Mouse (Mus musculus): Measurements from ENCODE around the gene Dlx4. TPM values are rescaled to one million over a fixed set of nuclear protein-coding genes. Genes with fewer than 3 reads are reported as not detected.
A peak's percentile ranks its signal among the peaks of the same experiment; 100 is the strongest.

The Dlx4 gene
- total and polyA plus RNA-seq, 3 experiments = 0.04 TPM; not detected in 2

DNA sequence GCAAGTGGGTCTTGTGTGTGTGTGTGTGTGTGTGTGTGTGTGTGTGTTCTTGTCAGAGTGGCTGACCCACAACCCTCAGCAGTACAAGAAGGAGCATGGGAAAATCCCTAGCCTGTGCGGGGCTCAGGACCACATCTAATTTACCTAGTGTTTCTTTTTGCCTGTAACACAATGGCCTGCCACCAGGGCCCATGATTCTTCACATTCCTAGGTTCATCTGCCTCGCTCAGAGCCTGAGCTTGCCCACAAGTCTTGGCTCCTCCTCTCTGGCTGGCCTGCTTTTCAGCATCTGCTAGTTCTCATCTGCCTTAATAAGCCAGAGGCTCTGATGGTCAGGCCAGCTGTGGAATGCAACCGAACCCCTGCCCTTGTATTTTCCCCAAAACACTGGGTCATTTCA lies 45.7 kb downstream of the Dlx4 start:
- Histone ChIP-seq H3K4me3 (no peak overlapping the region), H3K9ac (ENCODE audit: low read depth, low read length) (no peak overlapping the region), H3K27ac (no peak overlapping the region), H3K27me3 (ENCODE audit: control insufficient read depth, insufficient read depth, low read length) (no peaks in the 10 kb centered on the region), H3K4me1 (ENCODE audit: control insufficient read depth, insufficient read depth, low read length) (peaks cover 8% of the 10 kb centered on the region), H3K36me3 (ENCODE audit: control insufficient read depth, insufficient read depth, low read length) (no peaks in the 10 kb centered on the region), H3K79me2 (replicated peaks; ENCODE audit: control insufficient read depth, insufficient read depth, low read length) (no peaks in the 10 kb centered on the region)
- intact Hi-C loops (cut with DNase I) = no loop called here
- TF ChIP-seq CTCF (IDR thresholded peaks at IDR 0.05) (no peak), POLR2A (IDR thresholded peaks at IDR 0.05; ENCODE audit: insufficient read depth, low read depth, low read length) (no peak), EP300 (IDR thresholded peaks at IDR 0.05; ENCODE audit: insufficient read depth, low read depth, low read length) (no peak)
- WGBS = 77% methylated on average over 3 of the region's 3 CpGs
- DNase-seq = peak in 1 of 2 experiments; percentile 16

DNA sequence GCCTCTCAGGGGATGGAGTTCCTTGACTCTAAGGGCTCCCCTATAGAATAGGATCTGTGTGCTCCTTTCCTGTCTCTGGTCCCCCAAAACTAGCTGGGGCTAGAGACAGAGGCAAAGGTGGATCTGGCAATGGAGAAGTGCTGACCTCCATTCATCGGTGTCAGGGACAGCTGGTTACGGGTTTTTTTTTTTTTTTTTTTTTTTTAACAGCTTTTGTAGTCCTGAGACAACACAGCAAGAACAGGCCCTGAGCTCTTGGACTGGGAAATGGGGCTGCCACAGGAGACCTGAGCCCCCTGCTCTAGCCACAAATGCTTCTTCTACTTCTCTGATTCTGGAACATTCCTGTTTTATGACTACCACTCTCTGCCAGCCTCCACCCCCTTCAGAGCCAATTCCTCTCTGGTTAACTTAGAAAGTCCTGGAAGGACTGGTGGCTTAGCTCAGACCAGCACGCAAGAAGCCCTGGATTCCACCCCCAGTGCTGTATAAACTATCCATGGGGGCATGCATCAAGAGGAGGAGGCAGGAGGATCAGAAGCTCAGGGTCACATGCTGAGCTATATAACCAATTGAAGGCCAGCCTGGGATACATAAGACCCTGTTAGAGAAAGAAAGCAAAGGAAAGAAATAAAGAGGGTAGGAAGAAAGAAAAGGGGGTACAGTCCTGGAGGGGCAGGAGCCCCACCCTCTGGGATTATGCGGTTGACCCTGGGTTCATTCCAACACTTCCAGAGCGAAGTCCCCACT lies 47.5 kb downstream of the Dlx4 start:
- Histone ChIP-seq H3K27ac (no peak overlapping the region), H3K36me3 (ENCODE audit: control insufficient read depth, insufficient read depth, low read length) (no peaks in the 10 kb centered on the region), H3K79me2 (replicated peaks; ENCODE audit: control insufficient read depth, insufficient read depth, low read length) (no peaks in the 10 kb centered on the region), H3K27me3 (ENCODE audit: control insufficient read depth, insufficient read depth, low read length) (no peaks in the 10 kb centered on the region), H3K4me3 (no peak overlapping the region), H3K9ac (ENCODE audit: low read depth, low read length) (no peak overlapping the region), H3K4me1 (ENCODE audit: control insufficient read depth, insufficient read depth, low read length) (0 out of 2 replicates have a peak, but pooled peaks cover 2% of the 10 kb centered on the region)
- no peak for DNase-seq
- TF ChIP-seq EP300 (IDR thresholded peaks at IDR 0.05; ENCODE audit: insufficient read depth, low read depth, low read length) = no peak
- TF ChIP-seq POLR2A (IDR thresholded peaks at IDR 0.05; ENCODE audit: insufficient read depth, low read depth, low read length) = no peak
- TF ChIP-seq CTCF (IDR thresholded peaks at IDR 0.05) = no peak
- 88% methylated on average over 5 of the region's 5 CpGs for WGBS
- intact Hi-C loops (cut with DNase I) = no loop called here

DNA sequence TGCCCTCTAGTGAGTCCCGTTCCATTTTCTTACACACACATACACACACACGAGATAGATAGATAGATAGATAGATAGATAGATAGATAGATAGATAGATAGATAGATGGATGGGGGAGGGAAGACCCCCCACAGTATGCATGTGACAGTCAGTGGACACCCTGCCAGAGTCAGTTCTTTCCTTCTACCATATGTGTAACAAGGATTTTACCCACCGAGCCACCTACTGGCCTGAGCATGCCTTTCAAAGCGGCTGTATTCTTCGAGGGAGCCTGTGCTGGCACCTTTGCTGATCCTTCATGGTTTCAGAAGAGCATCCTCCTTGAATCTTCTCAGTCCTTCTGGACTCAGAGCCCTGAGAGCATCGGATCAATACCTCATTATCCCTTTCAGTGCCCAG lies 48.2 kb downstream of the Dlx4 start:
- WGBS = 74% methylated on average over 6 of the region's 6 CpGs
- no peaks in the 10 kb centered on the region for H3K27me3 ChIP-seq (ENCODE audit: control insufficient read depth, insufficient read depth, low read length)

DNA sequence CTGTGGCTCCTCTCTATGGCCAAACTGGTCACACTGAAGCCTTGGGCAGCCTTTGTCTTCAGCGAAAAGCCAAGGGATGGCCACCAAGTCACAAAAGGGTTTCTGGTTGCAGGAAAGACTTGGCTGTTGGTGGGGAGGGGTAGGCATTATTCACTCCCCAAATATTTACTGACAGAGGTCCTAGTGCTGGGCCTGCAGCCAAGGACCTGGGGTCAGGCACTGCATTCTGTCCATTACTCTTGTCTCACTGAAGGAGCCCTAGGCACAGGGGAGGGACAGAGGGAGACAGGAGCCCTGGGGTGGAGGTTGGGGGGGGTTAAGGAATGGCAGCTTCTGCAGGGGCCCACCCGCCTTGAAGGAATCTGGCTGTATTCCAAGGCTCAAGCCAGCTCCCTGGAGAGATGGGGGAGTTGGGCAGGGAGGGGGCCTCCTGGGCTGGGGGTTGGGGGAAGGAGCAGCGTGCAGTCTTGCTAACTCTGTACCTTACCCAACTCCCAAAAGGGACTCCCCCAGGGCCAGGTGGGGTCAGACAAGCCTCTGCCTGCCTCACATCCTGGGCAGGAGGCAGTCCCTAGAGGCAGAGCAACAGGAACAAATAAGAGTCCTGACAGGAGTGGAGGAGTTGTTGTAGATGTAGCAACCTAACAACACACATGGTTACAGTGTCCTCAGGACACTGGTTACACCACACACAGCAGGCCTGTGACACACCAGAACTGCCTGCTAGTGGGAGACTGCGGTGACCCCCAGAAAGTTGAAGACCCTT lies 49.3 kb downstream of the Dlx4 start:
- 46% methylated on average over 4 of the region's 4 CpGs for WGBS
- H3K27me3 ChIP-seq (ENCODE audit: control insufficient read depth, insufficient read depth, low read length) = no peaks in the 10 kb centered on the region
- intact Hi-C loops (cut with DNase I) = no loop called here
- no peak overlapping the region for H3K27ac ChIP-seq
- DNase-seq = no peak
- H3K4me3 ChIP-seq = no peak overlapping the region
- H3K4me1 ChIP-seq (ENCODE audit: control insufficient read depth, insufficient read depth, low read length) = 0 out of 2 replicates have a peak, but pooled peaks cover 2% of the 10 kb centered on the region
- TF ChIP-seq POLR2A (IDR thresholded peaks at IDR 0.05; ENCODE audit: insufficient read depth, low read depth, low read length) = no peak
- no peak for TF ChIP-seq EP300 (IDR thresholded peaks at IDR 0.05; ENCODE audit: insufficient read depth, low read depth, low read length)
- no peak for TF ChIP-seq CTCF (IDR thresholded peaks at IDR 0.05)
- H3K79me2 ChIP-seq (replicated peaks; ENCODE audit: control insufficient read depth, insufficient read depth, low read length) = no peaks in the 10 kb centered on the region
- no peaks in the 10 kb centered on the region for H3K36me3 ChIP-seq (ENCODE audit: control insufficient read depth, insufficient read depth, low read length)
- no peak overlapping the region for H3K9ac ChIP-seq (ENCODE audit: low read depth, low read length)

More for the DNA sequence above, 48.2 kb downstream of the Dlx4 start:
- Histone ChIP-seq H3K79me2 (replicated peaks; ENCODE audit: control insufficient read depth, insufficient read depth, low read length) (no peaks in the 10 kb centered on the region), H3K36me3 (ENCODE audit: control insufficient read depth, insufficient read depth, low read length) (no peaks in the 10 kb centered on the region), H3K4me3 (no peak overlapping the region), H3K4me1 (ENCODE audit: control insufficient read depth, insufficient read depth, low read length) (0 out of 2 replicates have a peak, but pooled peaks cover 2% of the 10 kb centered on the region), H3K9ac (ENCODE audit: low read depth, low read length) (no peak overlapping the region), H3K27ac (no peak overlapping the region)
- intact Hi-C loops (cut with DNase I) = no loop called here
- 0 out of 2 replicates have a peak, but pooled peaks have one; percentile 2 for TF ChIP-seq CTCF (IDR thresholded peaks at IDR 0.05)
- no peak for TF ChIP-seq POLR2A (IDR thresholded peaks at IDR 0.05; ENCODE audit: insufficient read depth, low read depth, low read length)
- no peak for DNase-seq

DNA sequence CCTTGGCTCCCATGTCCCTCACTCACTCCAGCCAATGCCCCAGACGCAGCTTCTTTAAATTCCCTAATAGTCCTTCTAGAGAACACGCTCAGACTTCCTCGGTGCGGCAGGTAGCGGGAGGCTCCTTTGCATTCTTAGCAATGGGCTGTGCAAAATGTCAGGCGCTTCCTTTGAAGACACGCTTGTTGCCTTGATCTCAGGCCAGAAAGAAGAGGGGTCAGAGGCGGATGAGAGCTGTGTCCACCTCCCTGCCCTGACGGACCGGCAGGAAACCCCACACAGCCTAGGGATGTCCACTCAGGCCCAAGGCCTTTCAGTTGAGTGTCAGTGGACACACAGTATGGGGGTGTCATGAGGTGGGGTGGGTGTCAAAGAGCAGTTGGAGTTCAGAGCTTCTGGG lies 50.5 kb downstream of the Dlx4 start:
- H3K27me3 ChIP-seq (ENCODE audit: control insufficient read depth, insufficient read depth, low read length) = no peaks in the 10 kb centered on the region
- intact Hi-C loops (cut with DNase I) = no loop called here
- no peaks in the 10 kb centered on the region for H3K79me2 ChIP-seq (replicated peaks; ENCODE audit: control insufficient read depth, insufficient read depth, low read length)
- no peak for TF ChIP-seq EP300 (IDR thresholded peaks at IDR 0.05; ENCODE audit: insufficient read depth, low read depth, low read length)
- no peak for TF ChIP-seq POLR2A (IDR thresholded peaks at IDR 0.05; ENCODE audit: insufficient read depth, low read depth, low read length)
- TF ChIP-seq CTCF (IDR thresholded peaks at IDR 0.05) = no peak
- no peak overlapping the region for H3K4me3 ChIP-seq
- no peak overlapping the region for H3K9ac ChIP-seq (ENCODE audit: low read depth, low read length)
- H3K27ac ChIP-seq = no peak overlapping the region
- DNase-seq = no peak
- H3K4me1 ChIP-seq (ENCODE audit: control insufficient read depth, insufficient read depth, low read length) = 0 out of 2 replicates have a peak, but pooled peaks cover 2% of the 10 kb centered on the region
- 84% methylated on average over 10 of the region's 10 CpGs for WGBS
- H3K36me3 ChIP-seq (ENCODE audit: control insufficient read depth, insufficient read depth, low read length) = no peaks in the 10 kb centered on the region

DNA sequence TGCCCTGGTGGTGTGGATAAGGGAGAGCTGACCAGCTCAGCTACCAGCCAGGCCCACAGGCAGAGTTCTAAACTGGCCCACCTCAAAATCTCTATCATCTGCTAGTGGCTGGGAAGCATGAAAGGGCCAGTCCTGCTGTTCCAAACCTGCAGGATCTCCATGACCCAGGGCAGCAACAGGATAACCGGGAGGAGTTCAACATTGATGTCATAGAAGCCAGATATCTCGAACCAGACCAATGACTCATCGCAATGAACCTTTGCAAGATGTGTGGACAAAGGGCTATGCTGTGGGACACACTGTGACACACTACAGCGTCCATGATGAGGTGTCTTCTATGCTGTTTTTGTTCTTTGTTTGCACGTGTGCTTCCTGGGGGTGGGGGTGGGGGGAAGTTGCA lies 53.0 kb downstream of the Dlx4 start:
- Histone ChIP-seq H3K4me3 (no peak overlapping the region), H3K4me1 (ENCODE audit: control insufficient read depth, insufficient read depth, low read length) (peaks cover 8% of the 10 kb centered on the region; the same call in 1 of the 2 replicates), H3K27ac (no peak overlapping the region), H3K27me3 (ENCODE audit: control insufficient read depth, insufficient read depth, low read length) (no peaks in the 10 kb centered on the region), H3K9ac (ENCODE audit: low read depth, low read length) (no peak overlapping the region), H3K79me2 (replicated peaks; ENCODE audit: control insufficient read depth, insufficient read depth, low read length) (no peaks in the 10 kb centered on the region), H3K36me3 (ENCODE audit: control insufficient read depth, insufficient read depth, low read length) (no peaks in the 10 kb centered on the region)
- no peak for TF ChIP-seq POLR2A (IDR thresholded peaks at IDR 0.05; ENCODE audit: insufficient read depth, low read depth, low read length)
- no peak for TF ChIP-seq CTCF (IDR thresholded peaks at IDR 0.05)
- TF ChIP-seq EP300 (IDR thresholded peaks at IDR 0.05; ENCODE audit: insufficient read depth, low read depth, low read length) = no peak
- WGBS = 33% methylated on average over 5 of the region's 5 CpGs
- intact Hi-C loops (cut with DNase I) = no loop called here
- DNase-seq = no peak

Other genes starting within 250 kb of the Dlx4 start
- gene Col1a1, start 210.0 kb downstream of the Dlx4 start, total RNA-seq (2021) = 10 to 100 TPM; 51.1 to 82.4 TPM
- gene Col1a1, start 210.0 kb downstream of the Dlx4 start, polyA plus RNA-seq (2012; rRNA removed) = 48.7 and 67.7 TPM in 2 replicates
- not detected for gene Hils1, start 178.7 kb downstream of the Dlx4 start, total RNA-seq (2021)
- 0.25 TPM in 1 of 2 replicates, not detected in the other for gene Hils1, start 178.7 kb downstream of the Dlx4 start, polyA plus RNA-seq (2012; rRNA removed)
- 100 to 1,000 TPM; 149 to 200 TPM for gene Sgca, start 169.9 kb downstream of the Dlx4 start, total RNA-seq (2021)
- gene Sgca, start 169.9 kb downstream of the Dlx4 start, polyA plus RNA-seq (2012; rRNA removed) = 1,109 and 1,504 TPM in 2 replicates
- gene Ppp1r9b, start 155.2 kb downstream of the Dlx4 start, total RNA-seq (2021) = 10 to 100 TPM; 49.3 to 52.0 TPM
- 22.3 and 23.8 TPM in 2 replicates for gene Ppp1r9b, start 155.2 kb downstream of the Dlx4 start, polyA plus RNA-seq (2012; rRNA removed)
- 1 to 10 TPM; 1.2 to 1.7 TPM for gene Samd14, start 136.4 kb downstream of the Dlx4 start, total RNA-seq (2021)
- gene Samd14, start 136.4 kb downstream of the Dlx4 start, polyA plus RNA-seq (2012; rRNA removed) = 0.82 and 1.9 TPM in 2 replicates
- gene Pdk2, start 104.9 kb downstream of the Dlx4 start, total RNA-seq (2021) = 100 to 1,000 TPM; 393 to 479 TPM
- 518 and 592 TPM in 2 replicates for gene Pdk2, start 104.9 kb downstream of the Dlx4 start, polyA plus RNA-seq (2012; rRNA removed)
- 10 to 100 TPM; 10.4 to 10.6 TPM for gene Itga3, start 69.5 kb downstream of the Dlx4 start, total RNA-seq (2021)
- gene Itga3, start 69.5 kb downstream of the Dlx4 start, polyA plus RNA-seq (2012; rRNA removed) = 11.4 and 13.8 TPM in 2 replicates
- not detected for gene Dlx3, start 26.1 kb downstream of the Dlx4 start, total RNA-seq (2021)
- gene Dlx3, start 26.1 kb downstream of the Dlx4 start, polyA plus RNA-seq (2012; rRNA removed) = not detected in 2 replicates
- not detected for gene Tac4, start 115.3 kb upstream of the Dlx4 start, total RNA-seq (2021)
- gene Tac4, start 115.3 kb upstream of the Dlx4 start, polyA plus RNA-seq (2012; rRNA removed) = 0.12 TPM in 1 of 2 replicates, not detected in the other
- gene Kat7, start 164.0 kb upstream of the Dlx4 start, total RNA-seq (2021) = 10 to 100 TPM; 25.9 to 28.6 TPM
- gene Kat7, start 164.0 kb upstream of the Dlx4 start, polyA plus RNA-seq (2012; rRNA removed) = 19.8 and 31.4 TPM in 2 replicates
- gene Fam117a, start 190.8 kb upstream of the Dlx4 start, total RNA-seq (2021) = 1 to 10 TPM; 8.6 to 10.0 TPM
- 9.1 and 19.0 TPM in 2 replicates for gene Fam117a, start 190.8 kb upstream of the Dlx4 start, polyA plus RNA-seq (2012; rRNA removed)
- 10 to 100 TPM; 34.2 to 41.3 TPM for gene Slc35b1, start 238.4 kb upstream of the Dlx4 start, total RNA-seq (2021)
- gene Slc35b1, start 238.4 kb upstream of the Dlx4 start, polyA plus RNA-seq (2012; rRNA removed) = 47.2 and 74.2 TPM in 2 replicates

All from heart, adult 2 months (tissue).